Mouse (Mus musculus) urinary bladder, postnatal 25 days (tissue): ENCODE data around the gene Qrich1.

Experiments
- DNase-seq: peaks from one replicate; pipeline ENCODE4 v3.0.0; 2022; ENCODE audit warnings: low spot score

Qrich1 gene

DNA sequence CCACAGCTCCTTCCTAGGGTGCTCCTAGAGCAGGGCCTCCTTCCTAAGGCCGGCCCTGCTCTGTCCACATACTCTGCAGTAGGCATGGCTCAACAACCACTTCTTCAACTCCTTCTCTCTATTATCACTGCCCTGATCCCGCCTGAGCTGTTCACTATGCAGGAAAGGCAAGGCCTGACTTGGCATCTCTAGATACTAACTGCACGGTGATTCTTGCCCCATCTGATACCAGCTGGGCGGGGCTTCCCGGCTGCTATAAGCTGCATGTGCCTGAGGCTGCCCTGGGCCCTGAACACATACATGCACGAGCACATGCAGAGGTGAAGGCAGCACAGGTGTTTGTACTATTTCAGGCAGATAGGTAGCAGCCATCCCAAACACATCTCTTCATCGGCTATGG, 47.5 kb downstream of the Qrich1 start:
- no peak for DNase-seq

DNA sequence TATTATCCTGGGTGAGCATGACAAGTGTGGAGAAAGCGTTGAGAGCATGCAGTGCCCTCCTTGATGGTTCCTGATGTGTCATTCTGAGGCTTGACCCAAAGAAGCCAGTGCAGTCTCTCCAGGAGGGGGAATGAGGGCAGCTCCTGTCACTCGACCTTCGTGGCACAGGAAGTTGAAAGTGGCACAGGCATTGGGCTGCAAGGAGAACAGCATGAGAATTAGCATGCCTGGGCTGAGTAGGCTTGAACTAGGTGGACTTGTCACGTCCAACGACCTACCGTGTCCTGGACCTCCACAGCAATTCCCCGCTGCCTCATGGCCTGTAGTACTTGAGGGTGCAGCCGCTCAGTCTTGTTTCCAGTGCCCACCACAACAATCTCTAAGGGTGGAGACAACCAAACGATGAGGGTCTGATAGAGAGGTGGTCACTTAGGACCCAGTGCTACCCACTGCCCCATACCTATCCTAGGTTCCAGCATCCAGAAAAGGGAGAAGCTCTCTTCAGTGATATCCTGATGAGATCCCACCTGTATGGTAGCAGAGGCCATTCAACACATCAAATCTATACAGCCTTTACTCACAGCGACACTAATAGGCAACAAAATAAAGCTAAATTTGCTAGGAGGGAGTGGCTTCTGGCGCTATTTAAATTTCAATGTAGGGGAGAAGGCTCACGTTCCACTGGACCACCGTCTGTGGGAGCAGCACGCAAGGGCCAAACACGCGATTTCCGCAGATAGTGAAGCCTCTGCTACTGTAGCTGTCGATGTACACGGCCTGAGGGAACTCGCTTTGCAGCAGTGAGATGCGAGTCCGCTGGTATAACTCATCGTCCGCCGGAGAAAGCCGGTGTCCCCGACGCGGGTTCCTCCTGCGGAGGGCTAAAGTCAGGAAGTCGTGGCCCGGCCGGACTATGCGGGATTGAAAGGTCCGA, 49.5 kb downstream of the Qrich1 start:
- DNase-seq: no peak

DNA sequence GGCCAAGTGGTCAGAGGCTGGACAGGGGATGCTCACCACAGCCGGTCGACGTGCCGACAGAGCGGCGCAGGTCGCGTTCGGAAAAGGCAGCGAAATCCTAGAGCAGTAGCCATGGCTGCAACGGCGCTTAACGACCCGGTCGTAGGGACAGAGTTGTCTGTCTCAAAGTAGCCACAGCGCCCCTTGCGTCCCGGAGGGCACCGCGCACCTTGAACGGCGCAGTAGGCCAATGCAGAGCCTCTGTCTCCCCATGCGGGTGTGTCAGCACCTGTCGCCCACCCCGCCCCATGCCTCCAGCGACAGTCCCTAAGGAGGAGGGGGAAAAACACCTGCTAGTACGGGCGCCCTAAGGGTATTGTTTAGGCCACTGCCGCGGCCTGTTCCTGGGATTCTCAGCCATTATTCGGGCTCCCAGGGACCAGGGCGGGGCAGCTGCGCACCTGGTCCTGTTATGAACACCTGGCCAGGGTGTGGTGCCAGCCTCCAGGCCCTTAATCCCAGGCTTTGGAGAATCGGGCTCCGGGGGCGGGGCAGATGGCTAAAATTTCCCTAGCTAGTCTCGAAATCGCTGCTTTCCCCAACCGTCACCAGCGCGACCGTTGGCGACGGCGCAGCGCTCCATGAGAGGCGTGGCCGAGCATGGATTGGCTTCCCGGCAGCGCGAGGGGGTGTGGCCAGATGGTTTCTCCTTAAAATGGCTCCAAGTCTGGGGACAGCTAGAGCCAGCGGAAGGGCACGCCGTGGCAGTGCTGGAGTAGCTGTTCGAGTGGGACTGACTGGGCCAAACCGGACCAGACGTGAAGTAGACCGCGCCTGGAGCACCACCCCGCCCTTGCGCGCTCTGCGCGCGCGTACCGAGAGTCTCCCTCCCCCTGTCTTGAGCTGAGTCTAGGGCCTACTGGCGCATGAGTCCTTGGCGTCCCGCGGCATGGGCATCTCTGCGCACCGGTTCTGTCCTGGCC, 50.5 kb downstream of the Qrich1 start, which contains the start of gene Ndufaf3:
Ndufaf3 (minus strand) TSS at position 620 of the 962 bp plus-strand sequence.
- peak; percentile 92 for DNase-seq

DNA sequence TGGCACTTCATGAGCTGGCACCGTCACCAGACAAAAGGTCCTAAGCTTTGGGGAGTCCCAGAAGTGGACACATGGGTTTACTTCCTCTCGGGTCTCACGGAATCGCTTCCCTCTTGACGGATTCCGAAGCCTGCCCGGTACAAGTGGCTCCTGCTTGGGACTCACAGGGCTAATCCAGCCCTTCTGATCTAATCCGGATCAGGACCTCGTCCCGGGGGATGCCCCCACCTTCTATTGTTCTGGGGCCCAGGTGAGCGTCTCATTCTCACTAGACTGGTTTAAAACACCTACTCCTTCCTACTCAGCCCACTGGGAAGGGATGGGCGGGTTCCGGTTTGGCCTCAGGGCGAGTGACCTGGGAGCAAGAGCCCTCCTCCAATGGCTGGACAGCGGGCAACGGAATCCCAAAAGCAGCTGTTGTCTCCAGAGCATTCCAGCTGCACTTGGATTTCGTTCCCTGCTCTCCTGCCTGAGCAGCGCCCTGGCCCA, 51.4 kb downstream of the Qrich1 start:
- peak; percentile 25 for DNase-seq

DNA sequence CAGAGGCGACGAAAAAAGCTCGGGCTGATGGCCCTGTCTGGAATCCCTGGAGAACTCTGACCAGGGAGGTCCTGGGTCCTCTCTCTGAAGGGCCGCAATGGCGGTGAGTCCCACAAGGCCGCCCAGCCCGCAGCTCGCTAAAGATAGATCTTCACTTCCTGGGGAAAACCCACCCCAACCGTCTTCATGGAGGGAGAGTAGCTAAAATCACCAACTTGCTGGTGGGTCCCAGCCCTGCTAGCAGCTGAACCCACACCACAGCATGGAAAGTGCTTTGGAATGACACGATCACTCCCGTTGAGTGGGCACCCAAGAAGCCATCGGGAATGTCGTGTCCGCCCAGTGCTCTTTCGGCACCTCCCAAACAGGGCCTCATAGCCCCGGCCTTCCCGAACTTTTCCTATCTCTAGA, 51.9 kb downstream of the Qrich1 start:
- DNase-seq: no peak

DNA sequence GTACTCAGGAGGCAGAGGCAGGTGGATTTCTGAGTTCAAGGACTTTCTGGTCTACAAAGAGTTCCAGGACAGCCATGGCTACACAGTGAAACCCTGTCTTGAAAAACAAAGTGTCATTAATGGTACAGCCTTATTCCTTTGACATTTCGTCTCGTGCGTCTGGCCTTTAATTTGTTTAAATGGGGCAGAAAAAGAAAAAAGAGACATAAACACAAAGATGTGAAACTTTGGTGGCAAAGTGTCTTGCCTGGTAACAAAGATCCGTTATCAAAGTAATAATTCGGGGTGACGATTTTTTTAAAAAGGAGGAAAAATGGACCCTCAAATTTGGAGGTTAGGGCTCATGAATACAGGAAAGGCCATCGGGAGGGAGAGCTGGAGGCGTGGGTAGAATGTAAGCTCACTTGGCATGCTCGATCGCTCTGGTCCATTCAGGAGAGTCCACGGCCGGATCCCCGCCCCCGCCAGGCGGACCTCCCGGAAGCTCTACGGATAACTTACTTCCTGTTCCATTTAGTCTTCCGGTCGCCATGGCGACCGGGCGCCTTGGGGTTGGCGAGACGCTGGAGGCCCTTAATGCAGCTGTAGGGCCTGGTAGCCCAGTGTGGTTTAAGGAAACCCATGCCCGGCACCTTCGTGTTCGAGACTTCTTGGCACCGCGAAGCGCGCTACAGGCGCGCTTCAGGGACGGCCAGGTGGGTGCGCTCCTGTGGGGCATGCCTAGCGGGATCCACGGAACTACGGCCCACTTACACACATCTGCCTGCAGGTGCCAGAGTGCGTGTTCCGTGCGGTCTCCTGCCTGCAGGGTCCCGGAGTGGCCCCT, 53.0 kb downstream of the Qrich1 start, which contains the start of gene Dalrd3:
Dalrd3 (plus strand) TSS at position 506 of the 826 bp plus-strand sequence.
- DNase-seq: peak; percentile 72

DNA sequence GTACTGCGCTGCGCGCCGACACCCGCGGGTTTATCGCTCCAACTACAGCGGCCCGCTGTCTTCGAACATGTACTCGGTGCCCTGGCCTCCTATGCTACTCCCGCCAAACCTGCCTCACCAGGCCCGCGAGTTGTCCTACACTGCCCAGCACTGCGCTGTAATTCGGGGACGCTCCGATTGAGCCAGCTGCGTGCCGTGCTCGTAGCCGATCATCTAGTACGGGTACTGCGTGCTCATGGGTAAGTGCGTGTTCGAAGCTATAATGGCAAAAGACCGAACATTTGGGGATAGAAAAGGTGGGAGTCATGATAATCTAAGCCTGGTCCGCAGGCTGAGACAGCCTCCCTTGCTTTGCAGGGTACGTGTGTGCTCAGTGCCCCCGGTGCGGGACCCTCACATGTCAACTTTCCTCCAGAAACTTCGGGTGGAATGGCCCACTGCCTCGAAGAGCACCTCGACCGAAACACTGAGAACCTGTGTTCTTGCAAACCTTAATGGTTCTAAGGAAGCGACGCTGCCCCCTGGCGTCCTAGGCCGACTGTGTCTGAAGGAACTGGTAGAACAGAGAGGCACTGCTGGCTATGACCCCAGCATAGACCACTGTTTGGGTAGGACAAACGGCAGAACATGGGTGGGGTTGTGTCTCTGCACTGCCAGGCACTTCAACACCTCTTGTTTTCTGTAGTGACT, 53.7 kb downstream of the Qrich1 start:
- DNase-seq: peak; percentile 70

DNA sequence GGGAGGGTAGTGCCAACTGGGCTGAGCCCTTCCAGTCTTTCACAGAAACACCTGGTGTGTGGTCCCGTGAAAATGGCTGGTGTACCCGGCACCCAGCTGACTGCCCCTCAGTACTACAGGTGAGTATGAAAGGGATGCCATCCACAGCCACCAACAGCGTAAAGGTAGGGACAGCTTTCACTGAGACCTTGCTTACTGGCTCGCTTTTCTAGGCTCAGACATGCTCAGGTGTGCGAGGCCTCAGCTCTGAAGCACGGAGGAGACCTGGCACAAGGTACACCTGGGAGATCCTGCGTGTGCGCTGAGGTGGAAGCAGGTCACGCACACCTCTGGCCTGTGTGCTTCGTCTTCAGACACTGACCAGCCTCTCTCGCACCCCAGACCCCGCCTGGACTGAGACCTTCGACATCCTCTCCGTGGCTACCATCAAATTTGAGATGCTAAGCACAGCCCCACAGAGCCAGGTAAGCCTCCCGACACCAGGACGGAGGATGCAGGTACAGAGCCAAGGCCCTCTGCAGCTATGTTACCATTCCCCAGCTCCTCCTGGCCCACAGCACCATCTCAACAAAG, 54.9 kb downstream of the Qrich1 start:
- no peak for DNase-seq

DNA sequence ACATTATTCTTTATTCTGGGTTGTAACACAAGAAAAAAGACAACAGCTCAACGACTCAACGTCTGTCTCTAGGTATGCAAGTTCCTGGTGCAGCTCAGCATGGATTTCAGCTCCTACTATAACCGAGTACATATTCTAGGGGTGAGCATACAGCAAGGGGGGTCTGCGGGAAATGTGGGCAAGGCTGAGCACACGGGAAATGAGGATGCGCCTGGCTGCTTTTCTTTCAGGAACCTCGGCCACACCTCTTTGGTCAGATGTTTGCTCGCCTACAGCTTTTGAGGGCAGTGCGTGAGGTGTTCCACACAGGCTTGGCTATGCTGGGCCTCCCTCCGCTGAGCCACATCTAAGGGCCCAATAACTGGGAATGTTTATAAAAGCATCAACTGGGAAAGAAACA, 55.7 kb downstream of the Qrich1 start:
- no peak for DNase-seq

DNA sequence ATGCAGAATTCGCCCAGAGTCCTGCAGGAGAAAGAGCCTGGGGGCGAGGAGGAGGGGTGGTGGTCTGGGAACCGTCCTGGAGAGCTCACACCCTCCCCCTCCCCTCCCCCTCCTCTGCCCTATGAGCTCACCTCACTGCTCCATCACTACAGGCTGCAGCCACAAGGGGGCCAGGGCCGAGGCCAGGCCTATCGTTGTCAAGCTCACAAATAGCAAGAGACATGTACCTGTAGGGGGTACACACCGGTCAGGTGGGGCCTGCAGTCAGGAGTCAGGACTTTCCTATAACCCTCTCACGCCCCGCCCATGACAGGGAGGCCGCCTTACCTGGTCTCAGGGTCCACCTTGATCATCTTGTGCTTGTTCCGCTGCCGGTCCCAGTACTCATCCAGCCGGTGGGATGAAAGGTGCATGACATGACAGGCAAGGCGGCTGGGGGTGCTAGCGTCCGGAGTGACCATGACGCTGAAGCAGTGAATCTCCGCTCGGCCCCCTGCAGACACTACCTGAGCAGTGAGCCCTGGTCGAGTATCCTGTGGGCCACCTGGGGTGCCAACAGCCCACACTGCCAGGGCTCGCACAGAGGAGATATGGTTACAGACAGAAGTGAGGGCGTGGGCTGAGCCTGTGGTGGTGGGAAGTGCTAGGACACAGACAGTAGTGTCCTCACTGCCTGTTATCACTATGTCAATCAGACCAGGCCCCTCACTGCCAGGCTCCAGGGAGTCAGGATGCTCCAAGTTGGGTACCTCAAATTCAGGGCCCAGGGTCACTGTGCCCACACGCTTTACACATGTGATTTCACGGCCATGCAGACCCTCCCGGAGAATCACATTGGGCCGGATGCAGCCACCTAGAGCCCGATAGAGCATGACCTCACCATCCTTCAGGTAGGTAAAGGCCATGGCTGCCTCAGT, 57.4 kb downstream of the Qrich1 start:
- peak; percentile 33 for DNase-seq

DNA sequence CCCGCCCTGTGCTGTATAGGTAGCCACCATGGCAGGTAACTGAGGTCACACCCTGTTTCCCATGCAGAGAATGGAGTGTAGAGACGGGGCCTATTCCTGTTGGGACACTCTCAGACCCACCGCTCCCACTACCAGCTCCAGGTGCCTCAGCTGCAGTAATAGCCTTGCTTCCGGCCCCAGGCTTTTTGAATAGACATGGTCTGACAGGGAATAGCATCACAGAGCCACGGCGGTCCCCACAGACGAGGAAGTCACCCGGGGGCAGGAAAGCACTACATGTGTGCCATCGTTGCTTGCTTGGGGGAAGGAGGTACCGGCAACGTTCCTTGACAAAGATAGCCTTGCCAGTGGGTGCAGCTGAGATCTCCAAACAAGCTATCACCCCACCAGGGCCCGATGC, 58.3 kb downstream of the Qrich1 start:
- DNase-seq: no peak

DNA sequence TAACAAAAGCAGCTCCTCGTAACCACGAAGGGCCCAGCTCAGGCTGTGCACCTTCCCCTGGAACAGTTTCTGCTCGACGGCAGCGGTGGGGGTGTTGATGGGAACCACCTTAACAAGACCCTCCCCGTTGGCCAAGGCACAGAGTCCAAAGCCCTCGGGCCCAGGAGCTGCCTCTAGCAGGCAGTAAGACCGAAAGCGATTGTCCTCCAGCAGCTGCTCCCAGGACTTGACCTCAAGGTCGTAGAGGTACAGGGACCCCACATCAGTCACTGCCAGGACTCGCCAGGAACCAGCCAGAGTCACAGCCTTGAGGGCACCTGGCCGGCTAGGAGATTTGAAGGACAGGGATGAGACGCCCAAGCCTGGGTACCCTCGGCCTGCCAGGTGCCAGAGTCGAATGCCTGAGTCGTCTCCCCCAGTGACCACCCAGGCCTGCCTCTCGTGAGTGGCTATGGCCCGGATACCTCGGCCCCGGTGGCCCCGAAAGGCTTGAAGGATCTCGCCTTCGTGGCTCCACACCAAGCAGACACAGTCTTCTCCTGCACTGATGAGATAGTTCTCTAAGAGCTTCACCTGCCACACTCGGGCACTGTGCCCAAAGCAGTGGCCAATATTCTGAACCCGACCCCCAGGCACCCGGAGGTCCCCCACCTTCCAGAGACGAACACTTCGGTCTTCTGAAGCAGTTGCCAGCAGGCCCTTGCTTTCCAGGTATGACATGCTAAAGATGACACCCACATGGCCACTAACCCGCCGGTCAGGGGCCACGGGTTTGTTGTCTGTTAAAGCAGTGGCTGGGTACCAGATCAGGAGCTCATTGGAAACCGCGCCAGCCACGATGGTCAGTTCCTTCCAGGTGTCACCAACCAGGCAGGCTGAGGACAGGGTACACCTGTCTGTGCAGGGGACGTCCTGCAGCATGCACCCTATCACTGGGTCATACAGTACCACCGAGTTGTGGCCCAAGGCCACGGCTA, 59.0 kb downstream of the Qrich1 start:
- DNase-seq: no peak

DNA sequence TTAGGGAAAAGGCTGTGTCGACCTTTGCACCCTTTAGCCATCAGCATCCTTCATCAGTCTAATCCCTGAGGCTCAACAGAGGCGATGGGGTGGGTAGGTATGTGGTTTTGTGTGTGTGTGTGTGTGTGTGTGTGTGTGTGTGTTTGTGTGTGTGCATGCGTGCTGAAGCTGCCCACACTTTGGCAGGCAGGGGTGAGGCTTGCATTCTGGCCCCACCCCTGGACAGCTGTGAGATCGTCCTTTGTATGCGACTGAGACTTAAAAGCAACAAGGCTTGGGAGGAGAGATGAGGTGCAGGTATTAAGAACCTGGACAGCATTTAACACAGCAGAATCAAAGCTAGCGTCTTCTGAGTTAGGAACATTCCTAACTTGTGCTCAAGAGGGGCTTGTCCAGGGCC, 60.4 kb downstream of the Qrich1 start:
- DNase-seq: no peak

DNA sequence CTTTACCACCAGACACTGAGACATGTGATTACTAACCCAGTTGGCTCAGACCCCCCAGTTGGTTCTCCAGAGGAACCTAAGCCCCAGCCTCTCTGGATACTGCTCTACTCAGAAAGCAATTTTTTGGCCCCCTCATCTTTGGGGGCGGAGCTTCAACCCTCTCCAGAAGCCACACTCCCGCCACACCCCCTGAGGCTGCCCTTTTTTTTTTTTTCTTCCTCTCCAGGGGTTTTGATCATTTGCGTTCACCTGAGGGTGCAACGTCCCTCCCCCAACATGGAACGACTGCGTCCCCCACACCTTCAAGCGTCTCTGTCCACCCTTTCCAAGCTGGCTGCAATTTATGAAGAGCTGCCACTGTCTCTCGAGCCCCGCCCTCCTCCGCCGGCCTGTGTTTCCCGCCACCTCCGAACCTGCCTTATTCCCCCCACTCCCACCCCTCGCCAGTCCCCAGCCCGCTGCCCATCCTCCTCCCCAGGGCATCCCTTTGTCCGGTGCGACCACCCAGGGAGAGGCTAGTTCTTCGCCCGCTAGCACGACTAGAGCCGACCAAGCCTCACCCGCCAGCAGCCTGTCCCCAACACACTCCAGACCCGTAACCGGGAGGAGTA, 61.4 kb downstream of the Qrich1 start:
- DNase-seq: peak; percentile 46

DNA sequence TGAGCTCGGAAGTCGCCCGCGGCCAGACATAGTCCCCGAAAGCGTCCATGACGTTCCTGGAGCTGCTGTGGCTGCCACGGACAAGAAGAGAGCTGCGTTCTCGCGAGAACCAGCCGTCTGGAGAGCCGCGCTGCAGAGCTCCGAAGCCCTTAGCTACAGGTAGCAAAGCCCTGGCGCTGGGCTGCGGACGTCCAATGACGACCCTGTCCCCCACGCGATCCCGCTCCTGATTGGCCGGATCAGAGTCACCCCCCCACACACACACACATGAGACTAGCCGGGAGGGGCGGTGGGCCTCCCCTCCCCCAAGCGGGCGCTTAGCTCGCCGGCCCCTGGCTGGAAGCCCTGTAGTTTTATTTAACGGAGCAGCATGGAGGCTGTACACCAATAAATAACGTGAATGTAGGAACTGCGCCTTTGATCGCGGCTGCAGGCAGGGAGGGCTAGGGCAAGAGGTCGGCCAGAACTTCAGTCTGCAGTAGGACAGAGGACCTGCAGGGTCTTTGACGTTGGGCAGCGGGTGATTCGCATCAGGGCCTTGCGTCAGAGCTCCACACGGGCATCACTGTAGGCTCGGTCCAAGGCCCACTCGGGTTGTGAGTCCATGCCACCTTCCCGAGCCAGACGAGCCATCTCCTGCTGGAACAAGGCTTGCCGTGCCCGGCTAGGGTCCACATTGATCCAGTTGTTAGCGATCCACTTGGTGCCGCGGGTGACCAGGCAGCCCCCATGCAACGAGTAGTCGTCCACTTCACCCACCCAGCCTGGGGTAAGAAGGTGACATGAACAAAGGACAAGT, 62.1 kb downstream of the Qrich1 start, which contains the start of gene Wdr6:
Wdr6 (minus strand) TSS at position 195 of the 799 bp plus-strand sequence.
- DNase-seq: peak; percentile 81

DNA sequence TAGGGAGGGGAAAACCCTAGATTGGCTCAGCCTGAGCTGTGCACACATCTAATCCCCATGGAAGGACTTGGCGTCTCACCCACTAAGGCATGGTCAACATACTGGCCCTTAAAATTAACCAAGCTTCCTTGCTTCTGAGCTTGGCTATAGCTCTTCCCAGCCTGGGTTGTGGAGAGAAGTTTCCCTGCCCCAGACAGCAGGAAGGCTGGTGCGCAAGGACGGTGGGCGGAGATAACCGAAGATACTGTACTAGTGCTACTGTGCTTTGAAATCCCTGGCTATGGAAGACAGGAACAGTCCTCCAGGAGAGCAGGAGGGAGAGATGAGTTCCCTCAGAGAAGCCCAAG, 62.7 kb downstream of the Qrich1 start:
- DNase-seq: no peak
